Mouse (Mus musculus): Measurements from ENCODE around the gene Slc12a9.

GRCm38 (mm10) chr5:137377603-137378002 lies 44.2 kb upstream of the Slc12a9 start:
- TF ChIP-seq ZC3H11A (IDR thresholded peaks at IDR 0.05; ENCODE audit: borderline replicate concordance, low read depth, low read length): no peak
- no peak for TF ChIP-seq ZNF384 (IDR thresholded peaks at IDR 0.05; ENCODE audit: low read depth, low read length)

Data from ES-E14 (cell line).